Mouse (Mus musculus): Measurements from ENCODE around the gene Arid3c.
A peak's percentile ranks its signal among the peaks of the same experiment; 100 is the strongest.
"Not testable (repeated sequence)": the region's sequence is repeated elsewhere in the genome, so short reads cannot be mapped to it uniquely, and the experiment has no call there.

Arid3c gene

GRCm38 (mm10) chr4:41731052-41731765 lies at the start of gene Arid3c:
Gene Arid3c (minus strand): TSS chr4:41731142.
- DNase-seq (ENCODE audit: low spot score in 2 of 2) = no peak

GRCm38 (mm10) chr4:41775840-41776239 lies 44.9 kb upstream of the Arid3c start:
- not testable (repeated sequence) for DNase-seq (ENCODE audit: low spot score in 2 of 2)

GRCm38 (mm10) chr4:41774506-41774905 lies 43.6 kb upstream of the Arid3c start:
- not testable (repeated sequence) for DNase-seq (ENCODE audit: low spot score in 2 of 2)

GRCm38 (mm10) chr4:41774002-41774401 lies 43.1 kb upstream of the Arid3c start, which contains the start of gene Ccl27a:
Gene Ccl27a (minus strand): TSS chr4:41774247.
- peak; percentile 78 to 82 for DNase-seq (ENCODE audit: low spot score in 2 of 2)

- peak; percentile 73 to 76 for DNase-seq (ENCODE audit: low spot score in 2 of 2)
Observed at GRCm38 (mm10) chr4:41773502-41773901, 42.6 kb upstream of the Arid3c start.

GRCm38 (mm10) chr4:41772946-41773345 lies 42.0 kb upstream of the Arid3c start:
- DNase-seq (ENCODE audit: low spot score in 2 of 2) = not testable (repeated sequence)

- not testable (repeated sequence) for DNase-seq (ENCODE audit: low spot score in 2 of 2)
Observed at GRCm38 (mm10) chr4:41767301-41767700, 36.4 kb upstream of the Arid3c start.

- not testable (repeated sequence) for DNase-seq (ENCODE audit: low spot score in 2 of 2)
Observed at GRCm38 (mm10) chr4:41763176-41763575, 32.2 kb upstream of the Arid3c start.

GRCm38 (mm10) chr4:41762688-41763114 lies 31.8 kb upstream of the Arid3c start:
- DNase-seq (ENCODE audit: low spot score in 2 of 2) = peak; percentile 57 to 64

GRCm38 (mm10) chr4:41762099-41762687 lies 31.3 kb upstream of the Arid3c start:
- DNase-seq (ENCODE audit: low spot score in 2 of 2) = no peak

GRCm38 (mm10) chr4:41761680-41762079 lies 30.7 kb upstream of the Arid3c start:
- no peak for DNase-seq (ENCODE audit: low spot score in 2 of 2)

GRCm38 (mm10) chr4:41760911-41761310 lies 30.0 kb upstream of the Arid3c start:
- no peak for DNase-seq (ENCODE audit: low spot score in 2 of 2)

- DNase-seq (ENCODE audit: low spot score in 2 of 2) = peak; percentile 97
Observed at GRCm38 (mm10) chr4:41760288-41760721, 29.4 kb upstream of the Arid3c start.

GRCm38 (mm10) chr4:41759656-41760287 lies 28.8 kb upstream of the Arid3c start:
- no peak for DNase-seq (ENCODE audit: low spot score in 2 of 2)

- no peak for DNase-seq (ENCODE audit: low spot score in 2 of 2)
Observed at GRCm38 (mm10) chr4:41759206-41759605, 28.3 kb upstream of the Arid3c start.

- DNase-seq (ENCODE audit: low spot score in 2 of 2) = no peak
Observed at GRCm38 (mm10) chr4:41758701-41759100, 27.8 kb upstream of the Arid3c start.

GRCm38 (mm10) chr4:41758021-41758420 lies 27.1 kb upstream of the Arid3c start:
- DNase-seq (ENCODE audit: low spot score in 2 of 2) = no peak

- no peak for DNase-seq (ENCODE audit: low spot score in 2 of 2)
Observed at GRCm38 (mm10) chr4:41757321-41757720, 26.4 kb upstream of the Arid3c start.

- no peak for DNase-seq (ENCODE audit: low spot score in 2 of 2)
Observed at GRCm38 (mm10) chr4:41756440-41756839, 25.5 kb upstream of the Arid3c start.

GRCm38 (mm10) chr4:41755338-41756305 lies 24.7 kb upstream of the Arid3c start, which contains the start of gene Sigmar1:
Gene Sigmar1 (minus strand): TSS chr4:41756157.
- peak; percentile 86 to 87 for DNase-seq (ENCODE audit: low spot score in 2 of 2)

- no peak for DNase-seq (ENCODE audit: low spot score in 2 of 2)
Observed at GRCm38 (mm10) chr4:41754797-41755337, 23.9 kb upstream of the Arid3c start, which contains the start of gene Galt. Gene Galt (plus strand): TSS chr4:41755228.
